Mouse (Mus musculus) cortical plate, adult 2 months (tissue): ENCODE results near the gene Gm4491.

Experiments used
- CTCF ChIP-seq: fragments of 200-500 bp; IDR thresholded peaks from 2 replicates; pipeline ENCODE4 v1.5.1; 2011; ENCODE audit warnings: mild to moderate bottlenecking, control low read depth, low read length; ENCODE audit not compliant: insufficient read depth; ENCODE audit errors: extremely low read depth
- POLR2A ChIP-seq: fragments of 200-500 bp; IDR thresholded peaks from 2 replicates; pipeline ENCODE4 v1.6.1; 2011; ENCODE audit warnings: mild to moderate bottlenecking, low read length, control low read depth; ENCODE audit not compliant: insufficient read depth; ENCODE audit errors: extremely low read depth

DNA sequence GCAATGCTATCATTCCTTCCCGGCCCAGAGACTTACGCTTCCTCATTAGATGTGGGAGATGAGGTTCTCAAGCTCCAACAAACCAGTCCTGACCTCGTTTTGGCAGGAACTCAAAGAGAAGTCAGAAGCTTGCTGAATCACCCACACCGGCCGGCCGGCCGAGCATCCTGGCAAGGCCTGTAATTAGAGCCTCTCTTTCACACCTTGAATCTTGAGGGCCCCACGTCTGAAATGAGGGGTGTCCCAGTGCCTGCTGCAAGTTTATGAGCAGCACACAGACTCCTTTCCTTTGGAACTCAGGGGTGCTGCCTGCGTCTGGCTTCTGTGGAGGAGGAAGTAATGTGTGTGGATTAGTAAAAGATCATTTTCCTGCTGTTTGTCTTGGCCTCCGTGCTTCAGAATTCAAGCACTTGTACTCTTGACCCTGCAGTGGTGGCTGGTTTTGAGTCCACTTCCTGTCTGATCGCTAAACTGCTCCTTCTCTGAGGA lies 31.5 kb downstream of the Gm4491 start:
- no peak for TF ChIP-seq CTCF
- TF ChIP-seq POLR2A: no peak
